Mouse (Mus musculus): ENCODE results near the gene Foxo4. TPM values are rescaled to one million over a fixed set of nuclear protein-coding genes. Genes with fewer than 3 reads are reported as not detected.

Gene Foxo4
- 2.9 and 3.1 TPM in 2 replicates for polyA plus RNA-seq (2015; fragmentation: Nextera tagmentation; extraction: Ambion mirVana)

GRCm38 (mm10) chrX:101253952-101254729, at the start of gene Foxo4:
Gene Foxo4, plus strand, starts transcription at chrX:101254528.
- Histone ChIP-seq H3K4me2 (replicated peaks; ENCODE audit: low read depth, low read length) (peak within 1 kb of the TSS; percentile 79), H3K4me1 (ENCODE audit: insufficient read depth, low read depth, low read length) (no peaks in the 10 kb centered on the region), H3K9me3 (ENCODE audit: low read length) (no peaks in the 10 kb centered on the region), H3K4me3 (ENCODE audit: low read depth, low read length) (peak within 1 kb of the TSS; percentile 53), H3K27me3 (replicated peaks; ENCODE audit: insufficient read depth, low read length) (no peaks in the 10 kb centered on the region), H3K36me3 (ENCODE audit: insufficient read depth, low read length) (no peaks in the 10 kb centered on the region), H3K27ac (ENCODE audit: low read length) (peak within 1 kb of the TSS; percentile 72), H3K9ac (replicated peaks; ENCODE audit: low read depth) (peak within 1 kb of the TSS; percentile 26; the same call in 1 of the 2 replicates)
- DNase-seq (ENCODE audit: low spot score), result peak; percentile 94
- TF ChIP-seq EP300 (IDR thresholded peaks at IDR 0.05), result no peak
- TF ChIP-seq CTCF (IDR thresholded peaks at IDR 0.05), result no peak
- 18% methylated on average over 41 of the region's 47 CpGs for WGBS
- ATAC-seq, result peak; percentile 95

- ATAC-seq, result peak; percentile 97
- no peak for TF ChIP-seq CTCF (IDR thresholded peaks at IDR 0.05)
- TF ChIP-seq EP300 (IDR thresholded peaks at IDR 0.05), result no peak; the same call in 1 of the 2 replicates
- Histone ChIP-seq H3K27ac (ENCODE audit: low read length) (peak within 1 kb of the TSS; percentile 35), H3K4me1 (ENCODE audit: insufficient read depth, low read depth, low read length) (no peaks in the 10 kb centered on the region), H3K4me2 (replicated peaks; ENCODE audit: low read depth, low read length) (peak within 1 kb of the TSS; percentile 54), H3K9ac (replicated peaks; ENCODE audit: low read depth) (0 out of 2 replicates have a peak within 1 kb of the TSS, but pooled peaks have one; percentile 16), H3K27me3 (replicated peaks; ENCODE audit: insufficient read depth, low read length) (no peaks in the 10 kb centered on the region), H3K9me3 (ENCODE audit: low read length) (no peaks in the 10 kb centered on the region), H3K36me3 (ENCODE audit: insufficient read depth, low read length) (no peaks in the 10 kb centered on the region), H3K4me3 (ENCODE audit: low read depth, low read length) (peak within 1 kb of the TSS; percentile 53)
- DNase-seq (ENCODE audit: low spot score), result peak; percentile 89
- 16% methylated on average over 55 of the region's 55 CpGs for WGBS
Measured at GRCm38 (mm10) chrX:101221834-101222795, 32.2 kb upstream of the Foxo4 start, which contains the start of gene Snx12. Gene Snx12, minus strand, starts transcription at chrX:101222563.

- no peak; the same call in 1 of the 2 replicates for ATAC-seq
- H3K9ac ChIP-seq (replicated peaks; ENCODE audit: low read depth), result no peak overlapping the region
- no peaks in the 10 kb centered on the region for H3K36me3 ChIP-seq (ENCODE audit: insufficient read depth, low read length)
- H3K9me3 ChIP-seq (ENCODE audit: low read length), result no peaks in the 10 kb centered on the region
- H3K4me3 ChIP-seq (ENCODE audit: low read depth, low read length), result peak overlapping the region; percentile 53
- TF ChIP-seq EP300 (IDR thresholded peaks at IDR 0.05) (no peak; the same call in 1 of the 2 replicates), CTCF (IDR thresholded peaks at IDR 0.05) (no peak)
- H3K27me3 ChIP-seq (replicated peaks; ENCODE audit: insufficient read depth, low read length), result no peaks in the 10 kb centered on the region
- peak overlapping the region; percentile 54 for H3K4me2 ChIP-seq (replicated peaks; ENCODE audit: low read depth, low read length)
- 21% methylated on average over 7 of the region's 7 CpGs for WGBS
- DNase-seq (ENCODE audit: low spot score), result no peak
- H3K27ac ChIP-seq (ENCODE audit: low read length), result no peak overlapping the region
- no peaks in the 10 kb centered on the region for H3K4me1 ChIP-seq (ENCODE audit: insufficient read depth, low read depth, low read length)
Measured at GRCm38 (mm10) chrX:101222796-101223162, 31.5 kb upstream of the Foxo4 start.

GRCm38 (mm10) chrX:101245011-101245410, 9.3 kb upstream of the Foxo4 start:
- TF ChIP-seq EP300 (IDR thresholded peaks at IDR 0.05) (no peak), CTCF (IDR thresholded peaks at IDR 0.05) (no peak)
- Histone ChIP-seq H3K4me1 (ENCODE audit: insufficient read depth, low read depth, low read length) (no peaks in the 10 kb centered on the region), H3K27ac (ENCODE audit: low read length) (no peak overlapping the region), H3K27me3 (replicated peaks; ENCODE audit: insufficient read depth, low read length) (no peaks in the 10 kb centered on the region), H3K4me2 (replicated peaks; ENCODE audit: low read depth, low read length) (no peak overlapping the region), H3K9ac (replicated peaks; ENCODE audit: low read depth) (no peak overlapping the region), H3K36me3 (ENCODE audit: insufficient read depth, low read length) (no peaks in the 10 kb centered on the region), H3K4me3 (ENCODE audit: low read depth, low read length) (no peak overlapping the region), H3K9me3 (ENCODE audit: low read length) (no peaks in the 10 kb centered on the region)
- WGBS, result 9% methylated on average over 1 of the region's 1 CpGs
- ATAC-seq, result no peak
- no peak for DNase-seq (ENCODE audit: low spot score)

DNA sequence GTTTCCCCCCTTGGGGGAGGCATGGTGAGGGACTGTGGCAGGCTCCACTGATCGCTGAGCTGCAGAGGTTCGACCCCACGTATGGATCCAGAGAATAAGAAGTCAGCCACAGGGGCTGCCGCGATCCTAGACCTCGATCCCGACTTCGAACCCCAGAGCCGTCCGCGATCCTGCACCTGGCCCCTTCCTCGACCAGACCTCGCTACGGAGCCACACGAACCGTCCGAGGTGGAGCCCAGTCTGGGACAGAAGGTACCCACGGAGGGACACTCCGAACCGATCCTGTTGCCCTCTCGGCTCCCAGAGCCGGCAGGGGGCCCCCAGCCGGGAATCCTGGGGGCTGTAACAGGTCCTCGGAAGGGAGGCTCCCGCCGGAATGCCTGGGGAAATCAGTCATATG, 412 bp downstream of the Foxo4 start:
- Histone ChIP-seq H3K9me3 (ENCODE audit: low read length) (no peaks in the 10 kb centered on the region), H3K27me3 (replicated peaks; ENCODE audit: insufficient read depth, low read length) (no peaks in the 10 kb centered on the region), H3K4me2 (replicated peaks; ENCODE audit: low read depth, low read length) (peak overlapping the region; percentile 79), H3K4me3 (ENCODE audit: low read depth, low read length) (peak overlapping the region; percentile 53), H3K4me1 (ENCODE audit: insufficient read depth, low read depth, low read length) (no peaks in the 10 kb centered on the region), H3K9ac (replicated peaks; ENCODE audit: low read depth) (peak overlapping the region; percentile 26; the same call in 1 of the 2 replicates), H3K27ac (ENCODE audit: low read length) (no peak overlapping the region), H3K36me3 (ENCODE audit: insufficient read depth, low read length) (no peaks in the 10 kb centered on the region)
- ATAC-seq (peak; percentile 8; the same call in 1 of the 2 replicates), DNase-seq (ENCODE audit: low spot score) (no peak)
- WGBS, result 17% methylated on average over 22 of the region's 26 CpGs
- TF ChIP-seq CTCF (IDR thresholded peaks at IDR 0.05), result no peak
- no peak for TF ChIP-seq EP300 (IDR thresholded peaks at IDR 0.05)

DNA sequence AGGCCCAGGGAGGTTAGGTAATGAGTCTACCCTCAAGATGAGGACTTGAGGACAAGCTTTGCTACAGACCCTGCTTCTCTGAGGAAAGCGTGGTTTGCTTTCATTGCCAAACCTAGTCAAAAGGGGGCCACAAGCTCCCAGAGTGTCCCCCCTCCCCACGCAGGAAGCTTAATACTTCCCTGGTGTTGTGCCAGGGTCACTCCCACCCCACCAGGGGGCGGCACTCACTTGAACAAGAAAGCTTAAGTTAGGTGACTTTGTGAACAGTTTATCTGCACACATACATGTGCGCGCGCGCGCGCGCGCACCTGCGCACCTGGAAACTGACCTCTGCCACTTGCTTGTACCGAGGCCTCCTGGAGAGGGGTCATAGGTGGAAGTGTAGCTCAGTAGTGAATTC, 2.3 kb downstream of the Foxo4 start:
- Histone ChIP-seq H3K36me3 (ENCODE audit: insufficient read depth, low read length) (no peaks in the 10 kb centered on the region), H3K27me3 (replicated peaks; ENCODE audit: insufficient read depth, low read length) (no peaks in the 10 kb centered on the region), H3K4me2 (replicated peaks; ENCODE audit: low read depth, low read length) (no peak overlapping the region), H3K4me1 (ENCODE audit: insufficient read depth, low read depth, low read length) (no peaks in the 10 kb centered on the region), H3K9ac (replicated peaks; ENCODE audit: low read depth) (no peak overlapping the region), H3K9me3 (ENCODE audit: low read length) (no peaks in the 10 kb centered on the region), H3K27ac (ENCODE audit: low read length) (no peak overlapping the region), H3K4me3 (ENCODE audit: low read depth, low read length) (no peak overlapping the region)
- DNase-seq (ENCODE audit: low spot score) (no peak), ATAC-seq (no peak)
- TF ChIP-seq EP300 (IDR thresholded peaks at IDR 0.05) (no peak), CTCF (IDR thresholded peaks at IDR 0.05) (peak; percentile 45)
- 83% methylated on average over 13 of the region's 13 CpGs for WGBS

All from lung, postnatal 0 days (tissue).